Mouse (Mus musculus) adrenal gland, adult 18-20 months (tissue): ENCODE results near the gene Mobp. TPM values are rescaled to one million over a fixed set of nuclear protein-coding genes. Genes with fewer than 3 reads are reported as not detected.

ENCODE experiments used
- DNase-seq, 2 experiments: peaks; one replicate each; pipeline ENCODE4 v3.0.0; 2021 to 2022; ENCODE audit warnings: low spot score in 2 of 2
- total RNA-seq, 2 experiments: library from RNA; stranded (reverse); gene quantifications; 1 replicate in 1 of 2; 2 replicates in 1 of 2; pipeline ENCODE4 v1.2.3; 2021

Mobp gene
- total RNA-seq, 2 experiments from 2014 or later, result not detected

DNA sequence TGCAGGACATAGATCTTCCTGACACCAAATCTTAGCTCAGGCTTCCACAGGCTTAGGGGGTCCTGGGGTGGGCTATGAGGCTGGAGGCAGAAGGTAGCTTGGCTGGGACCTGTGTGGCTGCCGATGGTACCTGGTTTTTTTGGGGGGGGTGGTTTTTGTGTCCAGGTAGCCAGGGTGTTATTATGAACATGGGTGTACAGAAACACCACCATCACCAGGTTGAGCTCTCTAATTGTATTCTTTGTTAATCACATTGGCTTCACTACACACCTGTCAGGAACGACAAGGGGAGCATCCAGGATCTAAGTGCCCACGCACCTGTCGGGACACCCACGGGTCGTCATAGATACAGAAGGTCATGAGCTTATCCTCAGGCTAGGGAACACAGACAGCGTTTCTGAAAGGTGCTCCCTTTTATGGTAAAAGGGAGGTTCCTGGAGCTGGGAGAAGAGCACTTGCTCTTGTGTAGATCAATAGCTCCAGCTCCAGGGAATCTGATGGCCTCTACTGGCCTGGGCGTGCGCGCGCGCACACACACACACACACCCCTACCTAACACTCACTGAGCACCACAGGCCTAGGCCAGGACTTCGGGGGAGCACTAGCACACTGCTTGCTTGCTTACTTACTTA lies 14.9 kb upstream of the Mobp start:
- no peak for DNase-seq

DNA sequence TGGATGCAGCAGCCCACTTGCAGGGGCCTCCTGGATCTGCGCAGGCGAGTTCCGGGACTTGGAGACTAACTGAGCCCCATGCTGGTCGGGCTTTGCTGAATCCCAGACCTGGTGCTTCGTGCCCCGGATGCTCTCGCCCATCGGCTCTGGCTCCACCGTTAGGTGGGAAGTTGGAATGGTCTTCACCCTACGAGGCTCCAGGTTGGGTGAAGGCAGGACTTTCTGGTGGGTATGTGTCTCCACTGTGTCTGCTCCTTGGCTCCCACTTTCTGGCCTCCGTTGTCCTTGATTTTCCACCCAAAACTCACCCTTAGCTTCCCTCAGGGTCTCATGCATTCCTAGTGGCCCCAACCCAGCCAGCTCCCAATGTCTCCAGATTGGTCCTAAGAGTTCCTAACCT lies 14.1 kb upstream of the Mobp start:
- DNase-seq, result no peak

DNA sequence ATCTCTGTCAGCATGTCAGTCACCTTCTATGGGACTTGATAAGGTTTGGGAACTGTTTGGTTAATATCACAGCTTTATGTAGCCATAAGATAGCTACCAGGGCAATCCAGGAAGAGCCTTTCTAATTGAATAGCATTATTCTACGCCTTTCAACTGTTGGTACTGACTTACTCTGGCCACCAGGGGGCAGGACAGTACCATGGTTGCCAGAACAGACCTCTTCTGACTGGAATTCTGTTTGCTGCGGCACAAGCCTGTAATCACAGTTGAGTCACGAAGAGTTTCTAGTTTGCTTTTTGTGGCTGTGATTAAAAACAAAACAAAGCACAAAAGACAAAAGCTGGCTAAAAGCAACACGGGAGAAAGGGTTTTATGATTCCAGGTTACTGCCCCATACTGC lies 8.9 kb upstream of the Mobp start:
- DNase-seq, result peak; percentile 74 to 80

DNA sequence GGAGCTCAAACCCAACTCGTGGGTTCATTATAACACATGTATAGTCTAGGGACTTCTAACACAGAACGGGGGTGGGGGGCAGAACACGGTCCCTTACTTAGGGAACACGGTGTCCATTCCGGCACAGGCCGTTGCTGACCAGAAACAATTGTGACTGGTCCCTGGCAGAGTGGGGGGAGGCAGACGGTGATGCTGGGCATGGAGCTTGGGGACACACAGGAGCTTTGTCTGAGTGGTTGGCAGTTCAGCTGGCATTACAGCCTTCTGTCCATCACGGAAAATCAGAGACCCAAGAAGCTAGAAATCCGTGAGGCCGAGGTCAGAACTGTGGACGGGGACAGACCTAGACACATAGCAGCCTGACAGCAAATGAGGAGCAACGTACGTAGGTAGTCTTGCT lies 5.0 kb upstream of the Mobp start:
- DNase-seq, result no peak

DNA sequence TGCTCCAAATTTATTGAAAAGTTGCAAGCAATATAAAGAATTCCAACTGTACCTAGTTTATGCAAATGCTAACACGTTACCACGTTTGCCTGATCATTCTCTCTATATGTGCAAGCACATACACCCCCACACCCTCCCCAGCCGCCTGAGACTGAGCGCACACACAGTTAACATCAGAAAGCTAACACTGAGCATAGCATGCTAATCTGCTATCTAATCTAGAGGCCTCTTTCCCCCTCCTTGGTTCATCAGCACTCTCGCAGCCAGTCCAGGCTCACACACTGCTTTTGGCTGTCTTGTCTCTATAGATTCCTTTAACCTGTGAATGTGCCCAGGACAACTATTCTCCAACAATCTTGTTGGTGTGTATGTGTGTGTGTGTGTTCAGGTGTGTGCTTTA lies 1.6 kb downstream of the Mobp start:
- no peak for DNase-seq

DNA sequence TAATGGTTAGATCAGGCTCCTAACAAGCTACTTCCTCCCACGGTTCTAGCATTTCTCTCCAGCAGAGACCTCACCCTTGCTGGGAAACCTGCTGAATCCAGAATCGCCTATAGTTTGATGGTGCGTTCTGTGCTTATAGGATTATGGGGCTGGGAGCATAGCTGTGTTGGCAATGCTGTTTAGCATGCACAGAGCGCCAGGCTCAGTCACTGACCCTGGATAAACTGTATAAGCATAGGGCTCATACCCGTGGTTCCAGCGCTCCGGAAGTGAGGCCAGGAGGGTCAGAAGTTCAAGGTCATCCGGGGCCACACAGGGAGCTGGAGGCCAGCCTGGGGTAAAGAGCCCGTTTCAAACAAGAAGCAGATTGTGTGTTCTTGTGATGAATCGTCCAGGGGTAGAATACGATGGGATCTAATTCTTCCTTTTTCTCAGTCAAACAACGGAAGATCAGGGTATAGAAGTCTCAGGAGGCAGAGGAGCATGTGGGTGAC lies 2.4 kb downstream of the Mobp start:
- no peak for DNase-seq

DNA sequence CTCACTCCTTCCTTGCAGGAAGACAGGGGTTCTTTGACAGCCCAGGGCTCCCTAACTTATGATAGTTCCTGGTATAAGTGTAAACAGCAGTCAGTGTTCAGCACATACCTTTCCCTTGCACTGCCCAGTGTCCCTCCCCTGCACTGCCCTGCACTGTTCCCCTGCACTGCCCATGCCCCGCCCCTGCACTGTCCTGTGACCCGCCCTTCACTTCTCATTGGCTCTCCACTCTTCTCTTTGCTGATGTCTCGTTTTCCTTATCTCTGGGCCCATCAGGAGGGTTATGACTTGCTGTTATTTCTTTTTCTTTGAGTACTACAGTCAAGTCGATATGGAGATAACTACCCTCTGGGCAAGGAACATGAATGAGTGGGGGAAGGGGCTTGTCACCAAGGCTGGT lies 8.5 kb downstream of the Mobp start:
- DNase-seq, result no peak

DNA sequence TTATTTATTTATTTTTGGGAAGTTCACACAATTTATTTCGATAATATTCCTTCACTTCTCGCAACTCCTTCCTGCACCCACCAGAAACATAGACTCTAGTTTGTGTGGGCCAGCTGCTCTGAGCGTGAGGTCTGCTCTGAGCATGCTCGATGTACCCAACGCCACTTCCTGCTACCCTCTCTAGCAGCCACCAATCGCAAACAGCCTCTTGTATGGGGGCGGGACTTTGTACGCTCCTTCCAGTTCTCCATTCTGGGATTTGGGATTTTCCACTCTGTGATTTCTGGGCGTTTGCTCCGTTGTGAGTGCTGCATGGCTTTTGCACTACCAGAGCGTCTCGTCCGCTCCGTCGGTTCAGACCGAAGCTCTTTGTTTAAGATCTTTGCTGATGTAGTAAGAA lies 14.4 kb downstream of the Mobp start:
- no peak for DNase-seq

DNA sequence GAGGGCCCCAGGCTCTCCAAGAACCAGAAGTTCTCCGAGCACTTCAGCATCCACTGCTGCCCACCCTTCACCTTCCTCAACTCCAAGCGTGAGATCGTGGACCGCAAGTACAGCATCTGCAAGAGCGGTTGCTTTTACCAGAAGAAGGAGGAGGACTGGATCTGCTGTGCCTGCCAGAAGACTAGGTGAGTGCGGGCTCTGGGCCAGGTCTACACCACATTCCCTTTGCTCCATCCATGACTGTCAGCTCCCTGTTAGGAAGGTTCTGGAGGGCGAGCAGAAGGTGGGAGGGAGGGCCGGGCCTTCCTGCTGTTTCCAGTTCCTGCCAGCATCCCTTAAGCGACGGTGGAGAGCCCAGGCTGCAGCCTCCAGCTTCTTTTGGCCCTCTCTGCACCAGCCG lies 18.3 kb downstream of the Mobp start:
- DNase-seq, result no peak

DNA sequence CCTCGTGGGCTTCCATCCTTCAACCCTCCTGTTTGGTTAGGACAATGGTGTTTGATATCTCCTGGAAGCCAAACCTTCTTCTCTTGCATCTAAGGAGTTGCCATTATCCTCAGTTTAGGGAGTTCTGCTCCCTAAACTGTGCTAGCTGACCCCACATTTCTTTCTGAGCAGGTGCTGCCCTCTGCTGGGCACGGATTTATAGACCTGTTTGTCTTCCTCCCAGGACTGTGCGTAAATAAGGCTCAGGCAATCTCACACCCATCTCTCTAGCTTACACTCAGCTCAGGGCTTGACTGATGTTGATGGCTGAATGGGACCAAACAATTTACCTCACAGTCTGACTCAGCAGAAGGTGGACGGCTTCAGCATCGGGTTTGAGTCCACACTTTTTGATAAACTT lies 21.8 kb downstream of the Mobp start:
- peak; percentile 65 to 71 for DNase-seq

DNA sequence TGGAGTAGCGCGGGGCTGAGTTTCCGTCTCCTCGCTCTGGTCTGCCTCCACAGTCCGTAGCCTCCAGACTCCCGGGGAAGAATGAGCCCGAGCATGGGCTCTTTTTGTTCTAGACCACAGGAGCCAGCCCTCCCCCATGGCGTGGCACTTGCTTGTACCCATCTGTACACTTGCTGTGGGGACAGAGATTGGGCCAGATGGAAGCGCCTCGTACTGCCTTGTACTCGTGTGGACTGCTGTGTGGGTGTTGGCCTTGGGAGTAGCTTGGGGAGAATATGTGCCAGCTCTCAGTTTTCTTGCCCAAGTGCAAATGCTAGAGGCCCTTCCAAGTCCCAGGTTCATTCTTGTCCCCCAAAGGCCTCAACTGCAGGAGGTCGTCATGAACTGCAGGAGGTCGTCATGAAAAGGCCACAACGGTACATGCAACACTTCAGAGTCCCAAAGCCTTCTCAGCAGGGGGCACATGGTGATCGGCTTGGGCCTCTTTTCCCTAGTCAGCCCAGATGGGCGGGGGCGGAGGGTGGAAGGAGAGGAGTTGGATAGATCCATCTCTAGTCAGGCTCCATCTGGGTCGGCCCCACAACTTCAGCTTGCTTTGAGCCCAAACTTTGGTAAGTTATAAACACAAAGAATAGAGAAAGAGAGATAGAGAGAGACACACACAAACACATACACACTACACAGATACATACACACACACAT lies 25.1 kb downstream of the Mobp start:
- DNase-seq, result no peak

DNA sequence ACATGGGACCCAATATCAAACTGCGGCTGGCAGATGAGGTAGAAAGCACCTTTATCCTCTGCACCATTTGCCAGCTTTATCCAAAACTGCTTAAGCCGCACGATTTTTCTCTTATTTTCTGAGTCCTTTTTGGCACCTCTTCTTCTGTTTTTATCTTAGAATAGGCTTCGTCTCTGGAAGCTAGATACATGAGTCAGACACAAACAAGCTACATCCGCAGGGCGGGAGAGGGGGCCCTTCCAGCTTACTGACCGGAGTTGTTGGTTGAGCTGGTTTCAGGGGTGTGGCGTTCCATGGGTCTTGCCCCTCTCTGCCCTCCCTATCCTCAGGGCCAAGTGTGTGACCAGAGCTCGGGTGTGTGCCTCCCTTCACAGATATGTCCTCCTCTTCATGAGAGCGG lies 29.3 kb downstream of the Mobp start:
- no peak for DNase-seq

DNA sequence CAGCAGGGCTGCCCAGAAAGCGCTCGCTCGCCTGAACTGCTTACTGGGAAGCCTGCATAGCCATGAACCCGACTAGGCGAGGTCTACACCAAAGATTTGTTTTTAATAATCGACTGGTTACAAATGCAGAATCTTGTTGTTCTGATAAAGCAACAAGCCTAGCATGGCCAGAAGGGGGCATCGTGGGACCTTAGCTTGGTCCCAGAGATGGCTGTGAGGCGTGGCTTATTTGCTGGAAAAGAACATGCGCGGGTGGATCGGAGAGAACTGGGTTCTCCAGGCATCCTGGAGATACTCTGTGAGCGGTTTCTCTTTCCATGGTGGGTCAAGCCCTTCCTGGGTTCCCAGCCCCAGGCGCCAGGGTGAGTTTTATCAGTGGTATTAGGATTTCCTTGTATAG lies 35.0 kb downstream of the Mobp start:
- DNase-seq, result peak in 1 of 2 experiments; percentile 17

DNA sequence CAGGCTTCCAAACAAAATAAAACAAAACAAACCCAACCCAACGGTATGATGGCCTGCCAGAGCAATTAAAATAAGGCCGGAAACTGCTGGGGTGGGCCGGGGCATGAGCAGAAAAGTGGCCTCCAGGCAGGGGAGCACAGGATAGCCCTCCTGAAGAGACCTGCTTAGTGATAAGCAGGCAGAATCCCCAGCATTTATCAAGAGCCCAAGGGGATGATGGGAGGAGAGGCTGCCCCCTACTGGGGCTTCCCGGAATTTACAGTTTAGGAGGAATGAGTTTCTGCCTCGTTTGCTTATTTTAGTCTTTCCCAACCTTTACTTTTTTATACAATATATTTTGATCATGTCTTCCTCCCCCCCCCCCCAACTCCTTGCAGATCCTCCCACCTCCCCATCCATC lies 37.3 kb downstream of the Mobp start:
- DNase-seq, result no peak

DNA sequence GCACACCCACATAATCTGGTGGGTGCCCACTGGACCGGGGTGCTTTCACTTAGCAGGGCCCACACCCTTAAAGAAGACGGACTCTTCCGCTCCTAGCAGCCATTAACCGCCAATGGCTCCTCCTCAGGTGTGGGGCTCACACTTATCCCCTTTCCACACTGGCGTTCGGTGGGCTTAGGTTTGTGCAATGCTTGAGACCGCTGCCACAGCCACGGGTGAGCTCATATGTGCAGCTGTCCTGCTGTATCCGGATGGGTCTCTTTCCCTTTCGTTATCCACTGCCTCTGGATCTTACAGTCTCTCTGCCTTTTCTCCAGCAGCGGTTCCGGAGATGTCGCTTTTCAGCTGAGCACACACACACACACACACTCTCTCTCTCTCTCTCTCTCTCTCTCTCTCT lies 41.4 kb downstream of the Mobp start:
- no peak for DNase-seq

DNA sequence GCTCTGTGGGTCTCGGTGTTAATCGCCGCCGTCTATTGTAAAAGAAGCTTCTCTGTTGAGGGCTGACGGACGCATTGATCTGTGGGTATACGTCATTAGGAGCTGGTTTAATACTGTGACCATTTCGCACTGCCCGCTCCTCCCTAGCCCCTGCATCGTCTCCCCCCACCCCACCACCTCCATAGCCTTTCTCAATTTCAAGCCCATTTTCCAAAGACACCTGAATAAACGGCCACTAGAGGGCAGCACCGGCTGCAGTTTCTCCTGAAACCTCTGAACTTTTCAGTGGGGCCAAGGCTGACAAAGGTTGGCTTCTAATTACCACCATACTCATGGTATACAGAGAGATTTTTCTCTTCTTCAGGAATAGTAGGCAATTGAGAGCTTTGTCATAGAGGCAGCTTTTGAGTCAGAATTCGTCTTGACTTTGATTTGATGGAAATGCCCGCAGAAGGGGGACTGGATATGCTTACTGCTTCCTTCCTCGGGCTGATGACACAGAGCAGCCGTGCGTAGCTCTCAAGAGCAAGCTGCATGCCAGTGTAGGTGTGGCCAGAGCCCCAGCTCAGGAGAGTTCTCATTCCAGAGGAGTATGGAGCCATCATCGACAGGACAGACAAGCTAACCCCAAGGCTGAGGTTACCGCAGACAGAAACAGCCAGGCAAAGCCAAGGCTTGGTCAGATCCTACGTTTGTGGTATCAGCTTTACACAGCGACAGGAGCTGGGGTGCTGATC lies 42.0 kb downstream of the Mobp start:
- peak; percentile 78 to 83 for DNase-seq

DNA sequence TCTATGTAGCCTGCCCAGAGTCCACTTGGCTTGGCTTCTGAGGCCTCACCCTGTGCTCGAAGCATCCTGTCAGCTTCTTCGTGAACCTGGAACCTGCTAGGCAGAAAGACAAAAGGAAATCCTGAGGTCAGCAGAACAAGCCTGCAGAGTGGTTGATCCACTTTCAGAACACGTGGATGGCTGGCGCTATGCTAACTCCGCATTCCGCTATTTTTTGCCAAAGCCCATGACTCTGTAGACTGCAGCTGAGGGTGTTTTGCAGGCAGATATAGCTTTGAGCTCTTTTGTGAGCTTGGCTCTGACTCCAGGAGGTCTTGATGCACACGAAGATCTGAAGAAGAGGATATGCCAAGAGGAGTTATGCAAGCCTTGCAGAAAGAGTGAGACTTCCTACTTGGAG lies 43.2 kb downstream of the Mobp start:
- DNase-seq, result no peak

DNA sequence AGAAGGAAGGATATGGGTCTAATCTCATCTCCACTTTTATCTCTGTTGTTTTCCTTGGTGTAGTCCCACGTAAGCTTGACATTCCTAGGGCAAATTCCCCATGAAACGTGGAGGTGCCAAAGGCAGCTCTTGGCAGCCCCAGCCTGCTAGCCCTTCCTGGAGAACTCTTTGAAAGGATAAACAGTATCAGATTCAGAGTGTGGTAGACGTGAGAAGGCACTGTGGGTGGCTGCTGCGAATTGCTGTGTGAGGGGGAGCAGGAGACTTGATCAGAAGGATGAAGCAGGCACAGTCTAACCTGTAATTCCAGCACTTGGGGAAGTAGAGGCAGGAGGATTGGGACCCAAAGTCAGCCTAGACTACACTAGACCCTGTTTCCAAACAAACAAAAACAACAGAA lies 51.4 kb downstream of the Mobp start:
- DNase-seq, result no peak

DNA sequence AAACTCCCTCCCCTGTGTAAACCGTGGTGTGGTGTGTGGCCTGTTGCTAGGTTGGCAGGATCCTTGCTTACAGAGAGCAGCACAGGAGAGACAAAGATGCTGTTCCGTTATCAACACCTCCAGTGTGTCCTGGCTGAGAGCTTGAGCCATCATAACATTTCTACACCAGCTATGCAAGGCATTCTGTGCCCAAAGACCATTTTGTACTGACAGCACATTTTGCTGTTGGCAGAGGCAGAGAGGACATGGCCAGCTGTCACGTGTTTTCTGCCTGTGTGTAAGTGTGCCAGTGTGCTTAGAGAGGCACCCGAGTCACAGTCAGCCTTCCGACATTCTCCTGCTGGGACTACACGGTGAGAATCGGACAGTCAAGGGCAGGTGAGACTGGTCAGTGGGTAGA lies 52.2 kb downstream of the Mobp start:
- DNase-seq, result no peak

DNA sequence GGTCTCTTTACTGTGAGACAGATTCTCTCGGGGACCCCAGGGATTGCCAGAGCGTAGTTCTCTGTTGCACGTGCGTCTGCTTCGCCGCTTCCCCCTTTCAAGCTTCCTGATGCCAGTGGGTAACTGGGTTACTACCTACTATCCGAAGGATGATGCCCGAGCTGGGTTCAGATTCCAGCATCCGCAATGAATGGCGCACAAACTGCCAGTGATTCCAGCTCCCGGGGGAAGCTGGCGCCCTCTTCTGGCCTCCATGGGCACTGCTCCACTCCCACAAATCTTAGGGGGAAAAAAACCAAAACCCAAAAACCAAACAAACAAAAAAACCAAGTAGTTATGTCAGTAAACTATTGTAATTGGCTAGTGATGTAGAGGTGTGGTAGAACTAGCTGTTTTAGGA lies 53.2 kb downstream of the Mobp start:
- DNase-seq, result peak in 1 of 2 experiments; percentile 13

DNA sequence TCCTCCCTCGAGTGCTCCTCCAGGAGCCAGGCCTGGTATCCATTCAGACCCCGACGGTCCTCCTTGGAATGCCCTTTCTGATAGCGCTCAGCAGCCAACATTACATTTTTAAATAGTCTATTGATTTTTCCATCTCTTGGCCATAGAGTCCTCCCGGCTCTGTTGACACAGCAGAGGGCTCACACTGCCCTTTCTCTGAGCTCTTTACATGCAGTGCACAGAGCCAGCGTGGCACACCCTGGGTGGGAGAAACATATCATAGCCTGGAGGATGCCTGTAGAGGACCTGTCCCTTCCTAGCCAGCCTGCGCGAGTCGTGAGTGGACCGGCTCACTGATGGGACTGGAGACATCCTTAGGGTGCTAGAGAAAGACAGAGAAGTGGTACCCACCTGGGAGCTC lies 54.4 kb downstream of the Mobp start:
- DNase-seq, result no peak

DNA sequence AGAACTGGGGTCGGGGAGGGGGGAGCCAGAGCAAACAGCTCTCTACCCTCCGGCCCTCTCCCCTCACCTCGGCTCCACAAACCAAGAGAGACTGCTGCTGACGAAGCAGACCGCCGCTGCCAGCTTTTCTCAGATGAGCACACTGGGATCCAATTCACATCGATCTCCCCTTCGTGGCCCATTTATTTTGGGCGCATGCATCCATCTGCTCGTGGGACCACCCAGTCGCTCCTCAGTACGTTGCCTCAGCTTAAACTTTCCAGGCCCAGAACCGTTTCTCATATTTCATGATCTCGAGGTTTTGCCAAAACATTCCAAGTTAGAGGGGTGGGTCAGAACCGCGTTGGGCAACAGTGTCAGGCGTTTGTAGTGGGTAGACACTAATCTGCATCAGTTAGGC lies 57.4 kb downstream of the Mobp start:
- no peak for DNase-seq
